Mouse (Mus musculus): ENCODE measurements around the gene Csn2.
A peak's percentile ranks its signal among the peaks of the same experiment; 100 is the strongest.

Gene Csn2

DNA sequence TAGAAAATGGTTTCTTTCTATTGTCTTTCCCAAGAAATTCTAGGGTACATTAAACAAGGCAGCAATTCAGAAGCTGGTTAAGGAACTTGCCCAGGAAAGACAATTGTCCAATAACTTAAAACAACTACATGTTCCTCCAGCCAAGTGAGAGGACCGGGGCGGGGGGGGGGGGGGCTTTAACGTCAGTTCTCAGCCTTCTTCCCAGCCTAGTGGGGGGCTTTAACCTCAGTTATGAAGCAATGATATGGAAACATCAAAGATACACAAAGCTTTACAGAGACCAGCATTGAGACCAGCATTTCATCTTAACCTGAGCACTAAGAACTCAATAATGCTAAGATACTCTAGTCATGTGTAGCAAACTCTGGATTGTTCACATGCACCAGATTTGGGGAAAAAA is at the start of gene Csn2:
Gene Csn2 (minus strand): TSS at position 101 of the 400 bp plus-strand sequence.
- no peak for DNase-seq (ENCODE audit: low spot score)

DNA sequence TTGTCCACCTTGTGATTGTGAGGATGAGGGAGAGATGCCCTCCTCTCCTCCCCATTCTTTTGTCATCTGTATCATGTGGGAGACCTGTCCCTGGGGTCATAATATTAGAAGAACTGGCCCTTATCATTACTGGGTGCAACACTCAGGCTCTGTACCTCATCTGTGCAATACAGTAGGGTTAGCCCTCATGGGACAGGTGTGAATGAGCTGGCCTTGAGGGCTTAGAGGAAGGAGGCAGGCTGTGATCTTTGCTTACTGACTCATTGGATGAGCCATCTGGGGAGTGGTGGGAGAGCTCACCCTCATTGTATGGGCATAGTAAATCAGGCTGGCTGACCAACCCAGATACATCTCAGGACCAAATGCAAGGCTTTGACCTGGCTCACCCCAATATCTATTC is 35.4 kb upstream of the Csn2 start:
- DNase-seq (ENCODE audit: low spot score), result no peak

DNA sequence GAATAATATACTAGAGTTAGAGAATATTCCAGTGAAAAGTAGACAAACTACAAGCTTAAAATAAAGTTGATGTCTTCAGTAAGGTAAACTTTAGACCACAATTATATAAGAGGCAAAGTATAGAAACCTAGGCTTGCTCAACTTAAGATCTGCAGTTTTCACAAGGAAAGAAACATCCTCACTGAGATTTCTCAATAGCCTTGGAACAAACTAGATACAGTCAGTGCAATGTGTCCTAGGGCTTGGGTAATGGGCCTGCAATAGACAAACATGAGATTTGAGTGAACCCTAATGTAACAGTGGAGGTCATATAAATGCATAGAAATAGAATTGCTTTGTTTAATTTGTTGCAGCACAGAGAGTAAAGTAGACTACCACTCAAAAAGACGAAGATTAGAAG is 6.5 kb upstream of the Csn2 start:
- DNase-seq (ENCODE audit: low spot score), result no peak

DNA sequence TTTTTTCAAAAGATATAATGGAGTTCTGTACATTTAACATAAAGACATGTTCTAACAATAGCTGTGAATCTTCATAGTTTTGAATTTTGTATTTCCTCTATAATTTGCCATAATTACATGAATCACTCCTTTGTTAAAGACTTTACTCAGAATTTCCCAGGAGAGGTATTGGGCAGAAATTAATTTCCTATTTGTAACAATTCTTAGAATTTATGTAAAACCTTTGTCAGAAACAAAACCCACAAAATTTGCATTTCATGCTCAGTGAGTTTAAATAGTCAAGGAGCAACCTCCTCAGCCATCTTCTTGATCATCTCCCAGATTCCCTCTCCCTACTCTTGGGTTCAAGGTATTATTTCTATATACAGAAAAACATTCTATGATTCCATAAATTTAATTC is 33.5 kb downstream of the Csn2 start, which contains the start of gene Csn1s1:
Gene Csn1s1 (plus strand): TSS at position 301 of the 400 bp plus-strand sequence.
- no peak for DNase-seq (ENCODE audit: low spot score)

DNA sequence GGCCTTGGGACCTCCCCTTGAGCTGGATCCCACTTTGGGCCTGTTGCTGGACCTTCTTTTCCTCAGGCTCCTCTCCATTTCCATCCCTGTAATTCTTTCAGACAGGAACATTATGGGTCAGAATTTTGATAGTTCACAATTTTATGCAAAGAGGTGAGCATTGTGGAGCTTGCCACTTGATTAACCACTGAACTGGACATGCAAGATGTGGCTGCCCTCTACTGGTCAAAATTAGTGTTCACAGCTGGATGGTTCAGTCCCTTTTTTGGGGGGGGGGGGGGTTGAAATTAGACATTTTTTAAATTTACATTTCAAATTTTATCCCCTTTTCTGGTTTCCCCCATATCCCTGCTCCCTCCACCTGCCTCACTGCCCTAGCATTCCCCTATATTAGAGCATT is 56.6 kb downstream of the Csn2 start:
- DNase-seq (ENCODE audit: low spot score), result peak; percentile 25
